Mouse (Mus musculus): ENCODE results near the gene Gm20826.
"Not testable (repeated sequence)": the region's sequence is repeated elsewhere in the genome, so short reads cannot be mapped to it uniquely, and the experiment has no call there.

Gene Gm20826

GRCm38 (mm10) chrY:7638389-7638788, at the start of gene Gm20826:
Gm20826 (minus strand) TSS chrY:7638489.
- DNase-seq (ENCODE audit: low spot score in 2 of 2) = not testable (repeated sequence)

Data from frontal cortex, postnatal 10 days (tissue).